Mouse (Mus musculus) myocyte (in vitro differentiated cells): ENCODE measurements around the gene Ahnak. TPM values are rescaled to one million over a fixed set of nuclear protein-coding genes. Genes with fewer than 3 reads are reported as not detected.

Experiments
- H3K27me3 ChIP-seq: one replicate; pipeline ENCODE4 v1.6.1; 2011; ENCODE audit not compliant: control insufficient read depth, insufficient read depth, insufficient read length
- H3K36me3 ChIP-seq: one replicate; pipeline ENCODE4 v1.6.1; 2011; ENCODE audit not compliant: control insufficient read depth, insufficient read depth
- H3K4me2 ChIP-seq: one replicate; pipeline ENCODE4 v1.6.1; 2011; ENCODE audit warnings: low read depth, control low read depth
- H3K4me3 ChIP-seq: one replicate; pipeline ENCODE4 v1.5.1; 2011; ENCODE audit warnings: mild to moderate bottlenecking, control low read depth, moderate library complexity
- H3K79me2 ChIP-seq: one replicate; pipeline ENCODE4 v1.6.1; 2011; ENCODE audit not compliant: control insufficient read depth, insufficient read depth
- H3ac ChIP-seq: one replicate; pipeline ENCODE4 v1.6.1; 2011; ENCODE audit not compliant: control insufficient read depth, insufficient read length
- CEBPB ChIP-seq: IDR thresholded peaks from 2 replicates; pipeline ENCODE4 v1.6.1; 2011; ENCODE audit warnings: mild to moderate bottlenecking, moderate library complexity; ENCODE audit not compliant: poor library complexity, insufficient read depth, severe bottlenecking
- E2F4 ChIP-seq: IDR thresholded peaks from one replicate; pipeline ENCODE4 v1.6.1; 2011; ENCODE audit warnings: mild to moderate bottlenecking, control low read depth, moderate library complexity; ENCODE audit not compliant: insufficient read depth
- MAX ChIP-seq: IDR thresholded peaks from one replicate; pipeline ENCODE4 v1.6.1; 2011; ENCODE audit warnings: low read depth, mild to moderate bottlenecking, control low read depth
- MYOD1 ChIP-seq, 3 experiments: IDR thresholded peaks; one replicate each; pipeline ENCODE4 v1.6.1; 2011; ENCODE audit warnings: control low read depth in 2 of 3, low read depth in 2 of 3, mild to moderate bottlenecking in 2 of 3, moderate library complexity in 1 of 3; ENCODE audit not compliant: insufficient read length in 2 of 3, control insufficient read depth in 1 of 3
- MYOG ChIP-seq, 3 experiments: IDR thresholded peaks; one replicate each; pipeline ENCODE4 v1.6.1; 2011; ENCODE audit warnings: control low read depth in 2 of 3, low read depth in 2 of 3, mild to moderate bottlenecking in 2 of 3; ENCODE audit not compliant: insufficient read length in 2 of 3, control insufficient read depth in 1 of 3, insufficient read depth in 1 of 3
- POLR2A ChIP-seq: IDR thresholded peaks from one replicate; pipeline ENCODE4 v1.6.1; 2011; ENCODE audit warnings: low read depth, mild to moderate bottlenecking, control low read depth, moderate library complexity; ENCODE audit not compliant: insufficient read length
- POLR2AphosphoS2 ChIP-seq: IDR thresholded peaks from one replicate; pipeline ENCODE4 v1.6.1; 2011; ENCODE audit warnings: low read depth, control low read depth; ENCODE audit not compliant: insufficient read length
- REST ChIP-seq: IDR thresholded peaks from one replicate; pipeline ENCODE4 v1.6.1; 2011; ENCODE audit warnings: mild to moderate bottlenecking, control low read depth, moderate library complexity; ENCODE audit not compliant: insufficient read depth, insufficient read length
- SRF ChIP-seq: IDR thresholded peaks from one replicate; pipeline ENCODE4 v1.6.1; 2011; ENCODE audit warnings: low read depth; ENCODE audit not compliant: control insufficient read depth, insufficient read length
- TCF12 ChIP-seq: IDR thresholded peaks from one replicate; pipeline ENCODE4 v1.6.1; 2011; ENCODE audit warnings: mild to moderate bottlenecking, control low read depth; ENCODE audit not compliant: poor library complexity, insufficient read depth, severe bottlenecking
- TCF3 ChIP-seq: IDR thresholded peaks from one replicate; pipeline ENCODE4 v1.6.1; 2011; ENCODE audit warnings: low read depth, control low read depth; ENCODE audit not compliant: insufficient read length
- USF1 ChIP-seq: IDR thresholded peaks from one replicate; pipeline ENCODE4 v1.6.1; 2011; ENCODE audit warnings: low read depth, mild to moderate bottlenecking, control low read depth, moderate library complexity
- polyA plus RNA-seq: library from polyadenylated mRNA; unstranded; fragments of >200 nt; fragmentation: generic; extraction: Trizol; gene quantifications from one replicate; pipeline ENCODE4 v1.2.1, GENCODE M21; 2012; ENCODE audit warnings: missing spikeins

The Ahnak gene
- polyA plus RNA-seq, 1 experiment = 93.3 TPM

GRCm38 (mm10) chr19:8992769-8993624 is 3.9 kb downstream of the Ahnak start:
- H3K36me3 ChIP-seq = no peaks in the 10 kb centered on the region

GRCm38 (mm10) chr19:8993625-8993912 is 4.5 kb downstream of the Ahnak start:
- Histone ChIP-seq H3K4me3 (peak overlapping the region; percentile 92), H3ac (no peak overlapping the region), H3K27me3 (no peaks in the 10 kb centered on the region), H3K36me3 (no peaks in the 10 kb centered on the region), H3K79me2 (peaks cover 91% of the 10 kb centered on the region), H3K4me2 (peak overlapping the region; percentile 100)
- TF ChIP-seq REST (no peak), TCF3 (no peak), MAX (no peak), MYOD1 (IDR thresholded peaks at IDR 0.05; ENCODE audit: control insufficient read depth in 1 of 3, insufficient read length in 2 of 3, low read depth in 2 of 3) (no peak), E2F4 (no peak), TCF12 (no peak), POLR2A (no peak)

More at GRCm38 (mm10) chr19:8992769-8993624, 3.9 kb downstream of the Ahnak start:
- TF ChIP-seq TCF12 (no peak), E2F4 (no peak), POLR2AphosphoS2 (peak; percentile 79)
- H3K79me2 ChIP-seq = peaks cover 85% of the 10 kb centered on the region
- H3ac ChIP-seq = peak overlapping the region; percentile 3
- H3K4me2 ChIP-seq = peak overlapping the region; percentile 100
- H3K27me3 ChIP-seq = no peaks in the 10 kb centered on the region
- peak overlapping the region; percentile 92 for H3K4me3 ChIP-seq

- H3K79me2 ChIP-seq = peaks cover 98% of the 10 kb centered on the region
- no peak overlapping the region for H3ac ChIP-seq
- no peak overlapping the region for H3K4me3 ChIP-seq
- peaks cover 13% of the 10 kb centered on the region for H3K36me3 ChIP-seq
- peak overlapping the region; percentile 100 for H3K4me2 ChIP-seq
- no peaks in the 10 kb centered on the region for H3K27me3 ChIP-seq
- TF ChIP-seq CEBPB (no peak), TCF3 (no peak), MAX (no peak), E2F4 (no peak), REST (no peak), POLR2A (no peak), USF1 (no peak), SRF (no peak), MYOD1 (IDR thresholded peaks at IDR 0.05; ENCODE audit: control insufficient read depth in 1 of 3, insufficient read length in 2 of 3, low read depth in 2 of 3) (no peak), POLR2AphosphoS2 (no peak), TCF12 (no peak), MYOG (IDR thresholded peaks at IDR 0.05; ENCODE audit: control insufficient read depth in 1 of 3, insufficient read depth in 1 of 3, insufficient read length in 2 of 3, low read depth in 2 of 3) (no peak)
Observed at GRCm38 (mm10) chr19:8994813-8995607, 5.9 kb downstream of the Ahnak start.

GRCm38 (mm10) chr19:8996601-8997000 is 7.5 kb downstream of the Ahnak start:
- Histone ChIP-seq H3K4me3 (no peak overlapping the region), H3K36me3 (peaks cover 27% of the 10 kb centered on the region), H3K79me2 (peaks cover 99% of the 10 kb centered on the region), H3ac (no peak overlapping the region), H3K27me3 (no peaks in the 10 kb centered on the region), H3K4me2 (peak overlapping the region; percentile 100)
- TF ChIP-seq TCF3 (no peak), POLR2AphosphoS2 (peak; percentile 41), E2F4 (no peak)

- Histone ChIP-seq H3K27me3 (no peaks in the 10 kb centered on the region), H3K4me3 (no peak overlapping the region), H3K36me3 (peaks cover 37% of the 10 kb centered on the region), H3ac (no peak overlapping the region), H3K79me2 (peaks cover 99% of the 10 kb centered on the region), H3K4me2 (peak overlapping the region; percentile 100)
- TF ChIP-seq POLR2A = peak; percentile 38
- peak; percentile 11 for TF ChIP-seq TCF3
- no peak for TF ChIP-seq SRF
- TF ChIP-seq MYOG (IDR thresholded peaks at IDR 0.05; ENCODE audit: control insufficient read depth in 1 of 3, insufficient read depth in 1 of 3, insufficient read length in 2 of 3, low read depth in 2 of 3) = peak in 1 of 3 experiments; percentile 75
- TF ChIP-seq MYOD1 (IDR thresholded peaks at IDR 0.05; ENCODE audit: control insufficient read depth in 1 of 3, insufficient read length in 2 of 3, low read depth in 2 of 3) = peak in 2 of 3 experiments; percentile 7 to 73
- TF ChIP-seq E2F4 = no peak
- no peak for TF ChIP-seq USF1
- TF ChIP-seq REST = no peak
- TF ChIP-seq POLR2AphosphoS2 = peak; percentile 59
- 0 out of 2 replicates have a peak, but pooled peaks have one; percentile 40 for TF ChIP-seq CEBPB
Observed at GRCm38 (mm10) chr19:8997546-8997945, 8.5 kb downstream of the Ahnak start.
